Mouse (Mus musculus) erythroblast, adult 5-6 weeks (primary cell): ENCODE results near the gene Proser1. TPM values are rescaled to one million over a fixed set of nuclear protein-coding genes. Genes with fewer than 3 reads are reported as not detected.

Experiments used
- ATAC-seq: replicated peaks from 2 replicates; pipeline ENCODE4 v1.8.0; 2016; ENCODE audit warnings: moderate number of reproducible peaks, mild to moderate bottlenecking, moderate TSS enrichment, inconsistent platforms; ENCODE audit not compliant: poor library complexity, low FRiP score, severe bottlenecking
- total RNA-seq, 2 experiments: library from RNA; stranded (forward) in 1 of 2; stranded (reverse) in 1 of 2; fragments of 150-400 nt in 1 of 2; fragments of 200-764, 138-1000 nt in 1 of 2; gene quantifications; 2 replicates each; pipeline versions ENCODE4 v1.2.3 to v1.2.4; 2015 to 2017; ENCODE audit warnings: low replicate concordance in 2 of 2

Proser1 gene
- total RNA-seq, 2 experiments from 2014 or later, result 0.34 to 10.4 TPM

GRCm38 (mm10) chr3:53464146-53464698, 756 bp downstream of the Proser1 start:
- ATAC-seq, result 0 out of 2 replicates have a peak, but pooled peaks have one; percentile 12

GRCm38 (mm10) chr3:53465330-53465729, 1.9 kb downstream of the Proser1 start:
- ATAC-seq, result no peak

GRCm38 (mm10) chr3:53466481-53466880, 3.0 kb downstream of the Proser1 start:
- ATAC-seq, result no peak

- ATAC-seq, result no peak
Observed at GRCm38 (mm10) chr3:53467356-53467755, 3.9 kb downstream of the Proser1 start.

GRCm38 (mm10) chr3:53469650-53470049, 6.2 kb downstream of the Proser1 start:
- ATAC-seq, result no peak

GRCm38 (mm10) chr3:53472061-53472460, 8.6 kb downstream of the Proser1 start:
- ATAC-seq, result no peak

- no peak for ATAC-seq
Observed at GRCm38 (mm10) chr3:53474179-53474578, 10.7 kb downstream of the Proser1 start.

- no peak for ATAC-seq
Observed at GRCm38 (mm10) chr3:53475889-53476288, 12.4 kb downstream of the Proser1 start.

- no peak for ATAC-seq
Observed at GRCm38 (mm10) chr3:53477468-53477867, 14.0 kb downstream of the Proser1 start.

GRCm38 (mm10) chr3:53478419-53479046, 15.1 kb downstream of the Proser1 start:
- ATAC-seq, result no peak

GRCm38 (mm10) chr3:53483414-53484059, 20.1 kb downstream of the Proser1 start:
- ATAC-seq, result no peak

- no peak for ATAC-seq
Observed at GRCm38 (mm10) chr3:53486561-53486960, 23.1 kb downstream of the Proser1 start.

- no peak for ATAC-seq
Observed at GRCm38 (mm10) chr3:53486996-53487576, 23.6 kb downstream of the Proser1 start.

GRCm38 (mm10) chr3:53488353-53488752, 24.9 kb downstream of the Proser1 start, which contains the start of gene Stoml3:
Gene Stoml3, plus strand, starts transcription at chr3:53488653.
- no peak for ATAC-seq

- ATAC-seq, result no peak
Observed at GRCm38 (mm10) chr3:53498351-53498905, 35.0 kb downstream of the Proser1 start.

GRCm38 (mm10) chr3:53502428-53502827, 39.0 kb downstream of the Proser1 start:
- ATAC-seq, result no peak

- ATAC-seq, result no peak
Observed at GRCm38 (mm10) chr3:53513096-53513495, 49.6 kb downstream of the Proser1 start.

GRCm38 (mm10) chr3:53514221-53515065, 51.0 kb downstream of the Proser1 start:
- ATAC-seq, result no peak

GRCm38 (mm10) chr3:53522794-53523193, 59.3 kb downstream of the Proser1 start:
- ATAC-seq, result no peak

GRCm38 (mm10) chr3:53525737-53526136, 62.3 kb downstream of the Proser1 start:
- ATAC-seq, result no peak
